Comparison of ENCODE assay signal across 8 mouse cellular contexts in genomic region chr8:123514136-123514535, GRCm38 (mm10). TPM values are rescaled to one million over a fixed set of nuclear protein-coding genes. Genes with fewer than 3 reads are reported as not detected.
A peak's percentile ranks its signal among the peaks of the same experiment; 100 is the strongest.
DNase-seq lines count a peak whose midpoint lies in the region; ATAC-seq lines count a peak whose summit lies in the region.

No protein-coding gene starts in this region.

- 3% methylated on average over 9 of the region's 9 CpGs for WGBS in kidney, embryonic 16.5 days
- WGBS in embryonic facial prominence, embryonic 12.5 days: 5% methylated on average over 9 of the region's 9 CpGs
- WGBS in intestine, embryonic 16.5 days: 2% methylated on average over 9 of the region's 9 CpGs
- 3% methylated on average over 9 of the region's 9 CpGs for WGBS in neural tube, embryonic 12.5 days

- H3K27me3 ChIP-seq in kidney, embryonic 16.5 days (ENCODE audit: insufficient read depth, low read length): peaks cover 36% of the 10 kb centered on the region
- H3K27me3 ChIP-seq in embryonic facial prominence, embryonic 12.5 days: peaks cover 18% of the 10 kb centered on the region
- peaks cover 30% of the 10 kb centered on the region for H3K27me3 ChIP-seq in intestine, embryonic 16.5 days (replicated peaks; ENCODE audit: control insufficient read depth, insufficient read depth, low read length)
- 0 out of 2 replicates have a peak, but pooled peaks cover 6% of the 10 kb centered on the region for H3K27me3 ChIP-seq in neural tube, embryonic 12.5 days (replicated peaks)

- peaks cover 14% of the 10 kb centered on the region for H3K4me1 ChIP-seq in kidney, embryonic 16.5 days (ENCODE audit: insufficient read depth, low read length)
- H3K4me1 ChIP-seq in embryonic facial prominence, embryonic 12.5 days: peaks cover 17% of the 10 kb centered on the region
- peaks cover 12% of the 10 kb centered on the region; the same call in 1 of the 2 replicates for H3K4me1 ChIP-seq in intestine, embryonic 16.5 days (ENCODE audit: control insufficient read depth, insufficient read depth, low read length)
- peaks cover 32% of the 10 kb centered on the region for H3K4me1 ChIP-seq in neural tube, embryonic 12.5 days

- H3K4me2 ChIP-seq in kidney, embryonic 16.5 days (replicated peaks; ENCODE audit: low read depth, low read length): peak overlapping the region; percentile 98
- peak overlapping the region; percentile 92 for H3K4me2 ChIP-seq in embryonic facial prominence, embryonic 12.5 days (replicated peaks)
- H3K4me2 ChIP-seq in intestine, embryonic 16.5 days (ENCODE audit: low read depth, low read length): peak overlapping the region; percentile 99
- H3K4me2 ChIP-seq in neural tube, embryonic 12.5 days (replicated peaks): peak overlapping the region; percentile 80

- 0 out of 2 replicates have a peak, but pooled peaks cover 4% of the 10 kb centered on the region for H3K36me3 ChIP-seq in kidney, embryonic 16.5 days (ENCODE audit: insufficient read depth, low read length)
- H3K36me3 ChIP-seq in embryonic facial prominence, embryonic 12.5 days: peaks cover 6% of the 10 kb centered on the region; the same call in 1 of the 2 replicates
- no peaks in the 10 kb centered on the region for H3K36me3 ChIP-seq in intestine, embryonic 16.5 days (ENCODE audit: control insufficient read depth, insufficient read depth, low read length)
- peaks cover 9% of the 10 kb centered on the region for H3K36me3 ChIP-seq in neural tube, embryonic 12.5 days

- H3K27ac ChIP-seq in kidney, embryonic 16.5 days (ENCODE audit: low read length): no peak overlapping the region
- H3K27ac ChIP-seq in embryonic facial prominence, embryonic 12.5 days: no peak overlapping the region
- H3K27ac ChIP-seq in intestine, embryonic 16.5 days (ENCODE audit: low read length): no peak overlapping the region
- H3K27ac ChIP-seq in neural tube, embryonic 12.5 days: peak overlapping the region; percentile 87; the same call in 1 of the 2 replicates

- no peaks in the 10 kb centered on the region for H3K9me3 ChIP-seq in kidney, embryonic 16.5 days (ENCODE audit: low read length)
- no peaks in the 10 kb centered on the region for H3K9me3 ChIP-seq in embryonic facial prominence, embryonic 12.5 days
- H3K9me3 ChIP-seq in intestine, embryonic 16.5 days (ENCODE audit: control insufficient read depth, low read length): no peaks in the 10 kb centered on the region
- no peaks in the 10 kb centered on the region for H3K9me3 ChIP-seq in neural tube, embryonic 12.5 days

- 0 out of 2 replicates have a peak overlapping the region, but pooled peaks have one; percentile 64 for H3K9ac ChIP-seq in kidney, embryonic 16.5 days (replicated peaks; ENCODE audit: low read length)
- H3K9ac ChIP-seq in embryonic facial prominence, embryonic 12.5 days: peak overlapping the region; percentile 63; the same call in 1 of the 2 replicates
- H3K9ac ChIP-seq in intestine, embryonic 16.5 days (ENCODE audit: low read depth, low read length): no peak overlapping the region; the same call in 1 of the 2 replicates
- peak overlapping the region; percentile 89 for H3K9ac ChIP-seq in neural tube, embryonic 12.5 days

- no peak for ATAC-seq in kidney, embryonic 16.5 days (ENCODE audit: low FRiP score, low TSS enrichment)
- no peak for ATAC-seq in embryonic facial prominence, embryonic 12.5 days (ENCODE audit: insufficient number of reproducible peaks, insufficient read depth, low FRiP score, low TSS enrichment)
- no peak for ATAC-seq in intestine, embryonic 16.5 days
- no peak for ATAC-seq in neural tube, embryonic 12.5 days (ENCODE audit: low FRiP score, low read depth)

- no peak for DNase-seq in kidney, adult 11 months
- DNase-seq in spleen, postnatal 10 days (ENCODE audit: low spot score in 2 of 2): no peak
- DNase-seq in kidney, postnatal 14 days: no peak
- DNase-seq in frontal cortex, postnatal 25 days (ENCODE audit: low spot score in 2 of 2): no peak

- H3K4me3 ChIP-seq in kidney, embryonic 16.5 days (ENCODE audit: low read length): peak overlapping the region; percentile 69
- peak overlapping the region; percentile 67 for H3K4me3 ChIP-seq in embryonic facial prominence, embryonic 12.5 days
- peak overlapping the region; percentile 66 for H3K4me3 ChIP-seq in intestine, embryonic 16.5 days (ENCODE audit: low read length)
- H3K4me3 ChIP-seq in neural tube, embryonic 12.5 days: peak overlapping the region; percentile 72

RNA-seq across cellular contexts. Expression of gene Dbndd1, which starts 1.1 kb away (rescaled TPM):
- 4.1 and 4.3 TPM in 2 replicates for polyA plus RNA-seq in kidney, embryonic 16.5 days (2015; fragmentation: Nextera tagmentation; extraction: Ambion mirVana)
- 11.3 and 12.9 TPM in 2 replicates for polyA plus RNA-seq in embryonic facial prominence, embryonic 12.5 days (2016; fragmentation: Nextera tagmentation; extraction: Ambion mirVana)
- polyA plus RNA-seq in intestine, embryonic 16.5 days (2015; fragmentation: Nextera tagmentation; extraction: Ambion mirVana): 2.6 and 2.8 TPM in 2 replicates
- polyA plus RNA-seq in neural tube, embryonic 12.5 days (2016; fragmentation: Nextera tagmentation; extraction: Ambion mirVana): 55.5 and 56.0 TPM in 2 replicates

RNA-seq across cellular contexts. Expression of gene Gas8, which starts 4.5 kb away (rescaled TPM):
- polyA plus RNA-seq in kidney, embryonic 16.5 days (2015; fragmentation: Nextera tagmentation; extraction: Ambion mirVana): 38.5 and 39.6 TPM in 2 replicates
- polyA plus RNA-seq in embryonic facial prominence, embryonic 12.5 days (2016; fragmentation: Nextera tagmentation; extraction: Ambion mirVana): 37.4 and 40.6 TPM in 2 replicates
- 20.0 and 20.5 TPM in 2 replicates for polyA plus RNA-seq in intestine, embryonic 16.5 days (2015; fragmentation: Nextera tagmentation; extraction: Ambion mirVana)
- 39.5 and 42.1 TPM in 2 replicates for polyA plus RNA-seq in neural tube, embryonic 12.5 days (2016; fragmentation: Nextera tagmentation; extraction: Ambion mirVana)

RNA-seq across cellular contexts. Expression of gene Afg3l1, which starts 36.4 kb away (rescaled TPM):
- 59.4 and 65.9 TPM in 2 replicates for polyA plus RNA-seq in kidney, embryonic 16.5 days (2015; fragmentation: Nextera tagmentation; extraction: Ambion mirVana)
- polyA plus RNA-seq in embryonic facial prominence, embryonic 12.5 days (2016; fragmentation: Nextera tagmentation; extraction: Ambion mirVana): 62.1 and 66.6 TPM in 2 replicates
- 45.3 and 48.7 TPM in 2 replicates for polyA plus RNA-seq in intestine, embryonic 16.5 days (2015; fragmentation: Nextera tagmentation; extraction: Ambion mirVana)
- polyA plus RNA-seq in neural tube, embryonic 12.5 days (2016; fragmentation: Nextera tagmentation; extraction: Ambion mirVana): 59.8 and 63.3 TPM in 2 replicates
